Mouse (Mus musculus): ENCODE measurements around the gene Ctcf. TPM values are rescaled to one million over a fixed set of nuclear protein-coding genes. Genes with fewer than 3 reads are reported as not detected.
A peak's percentile ranks its signal among the peaks of the same experiment; 100 is the strongest.

Gene Ctcf
- total RNA-seq, 2 experiments from 2014 or later, result 33.2 to 42.6 TPM

DNA sequence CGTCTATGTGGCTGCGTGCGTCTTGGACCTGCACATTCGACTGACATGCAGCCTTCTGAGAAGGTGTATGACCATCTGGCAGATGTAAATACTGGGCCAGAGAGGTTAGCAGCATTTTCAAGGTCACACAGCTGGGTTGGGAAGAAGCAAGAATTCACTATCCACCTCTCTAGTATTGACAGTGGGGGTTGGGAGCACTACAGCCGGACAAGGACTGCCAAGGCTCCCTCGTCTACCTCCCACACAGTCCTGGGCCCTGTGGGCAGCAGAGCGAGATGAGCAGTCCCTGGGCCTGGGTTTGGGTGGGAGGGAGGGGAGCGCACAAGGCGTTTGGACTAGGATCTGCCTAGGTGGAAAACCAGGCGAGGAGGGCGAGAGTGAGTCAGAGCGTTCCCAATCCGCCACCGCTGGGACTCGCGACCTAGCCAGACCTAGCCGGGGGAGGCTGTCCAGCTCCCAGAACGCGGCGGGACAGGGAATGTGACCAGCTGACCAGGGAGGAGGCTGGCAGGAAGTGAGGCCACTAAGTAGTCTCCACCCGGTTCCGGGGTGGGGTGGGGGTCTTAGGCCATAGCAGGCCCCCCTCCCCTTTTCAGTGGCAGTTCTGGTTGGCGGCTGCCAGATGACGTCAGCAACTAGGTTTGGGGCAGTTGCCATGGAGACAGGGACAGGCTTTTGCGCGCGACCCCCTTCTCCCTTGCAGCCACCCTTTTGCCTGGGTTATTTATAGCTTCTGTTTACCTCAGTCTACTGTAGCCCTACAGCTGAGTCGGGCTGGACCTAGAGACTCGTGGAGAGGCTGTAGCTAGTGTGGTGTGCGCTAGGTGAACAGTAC, 30.0 kb upstream of the Ctcf start:
- no peak for TF ChIP-seq CTCF (IDR thresholded peaks at IDR 0.05)
- DNase-seq, result peak; percentile 91
- Histone ChIP-seq H3K27ac (peak overlapping the region; percentile 98), H3K4me3 (peak overlapping the region; percentile 78)
- intact Hi-C loops (cut with DNase I), result no loop called here

DNA sequence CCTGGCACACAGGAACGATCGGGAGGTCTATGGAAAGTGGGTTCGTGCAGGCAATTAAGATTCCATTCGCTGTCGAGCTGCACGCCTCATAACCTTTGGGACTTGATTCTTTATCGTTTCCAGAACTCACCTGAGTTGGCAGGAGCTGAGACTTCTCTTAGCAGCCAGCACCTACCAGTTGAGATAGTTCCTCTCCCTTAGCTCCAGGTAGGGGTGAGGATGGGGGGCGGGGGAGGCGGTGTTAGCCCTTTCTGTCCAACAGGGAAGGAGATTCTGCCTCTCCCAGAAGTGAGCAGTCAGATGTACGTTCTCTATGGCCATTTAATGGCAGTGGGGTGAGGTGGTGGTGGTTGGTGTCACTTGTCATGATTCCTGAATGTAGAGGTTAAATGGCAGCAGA, 29.3 kb upstream of the Ctcf start:
- peak overlapping the region; percentile 78 for H3K4me3 ChIP-seq
- H3K27ac ChIP-seq, result peak overlapping the region; percentile 98
- TF ChIP-seq CTCF (IDR thresholded peaks at IDR 0.05), result no peak
- intact Hi-C loops (cut with DNase I), result no loop called here
- DNase-seq, result no peak

DNA sequence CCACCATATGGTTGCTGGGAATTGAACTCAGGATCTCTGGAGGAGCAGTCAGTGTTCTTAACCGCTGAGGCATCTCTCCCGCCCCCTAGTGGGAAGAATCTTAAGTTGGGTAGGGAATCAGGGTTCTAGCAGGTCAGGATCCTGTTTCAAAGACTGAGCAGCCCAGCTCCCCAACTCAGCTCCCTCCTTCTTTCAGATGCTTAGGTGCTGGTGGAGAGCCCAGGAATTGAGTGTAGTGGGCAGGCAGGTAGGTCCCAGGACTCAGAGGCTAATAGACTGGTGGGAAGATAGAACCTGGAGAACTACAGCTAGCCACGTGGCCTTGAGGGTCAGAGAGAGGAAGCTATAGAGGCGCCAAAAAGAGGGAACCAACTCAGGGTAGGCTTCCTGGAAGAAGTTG, 28.7 kb upstream of the Ctcf start:
- peak overlapping the region; percentile 98 for H3K27ac ChIP-seq
- TF ChIP-seq CTCF (IDR thresholded peaks at IDR 0.05), result peak; percentile 58
- intact Hi-C loops (cut with DNase I), result no loop called here
- peak overlapping the region; percentile 78 for H3K4me3 ChIP-seq
- no peak for DNase-seq

DNA sequence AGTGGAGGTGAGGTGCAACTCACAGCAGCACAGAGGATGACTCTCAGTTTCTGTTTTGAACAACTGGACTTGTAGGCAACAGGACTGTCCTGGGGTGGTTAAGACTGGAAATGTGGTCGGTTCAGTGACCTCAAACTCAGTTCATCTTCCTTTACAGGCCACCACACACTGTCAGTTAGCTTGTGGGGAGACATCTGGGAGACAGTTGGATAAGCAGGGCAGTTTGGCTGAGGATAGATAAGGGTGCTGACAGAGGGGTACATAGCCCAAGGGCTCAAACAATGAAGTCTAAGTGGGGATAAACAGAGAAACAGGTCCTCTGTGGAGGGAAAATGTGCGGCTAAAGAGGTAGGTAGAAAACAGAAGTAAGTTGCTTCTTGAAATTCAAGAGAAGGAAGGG, 27.0 kb upstream of the Ctcf start:
- Histone ChIP-seq H3K4me3 (no peak overlapping the region), H3K27ac (peak overlapping the region; percentile 46; the same call in 1 of the 2 replicates)
- DNase-seq, result no peak
- TF ChIP-seq CTCF (IDR thresholded peaks at IDR 0.05), result no peak
- intact Hi-C loops (cut with DNase I), result no loop called here

DNA sequence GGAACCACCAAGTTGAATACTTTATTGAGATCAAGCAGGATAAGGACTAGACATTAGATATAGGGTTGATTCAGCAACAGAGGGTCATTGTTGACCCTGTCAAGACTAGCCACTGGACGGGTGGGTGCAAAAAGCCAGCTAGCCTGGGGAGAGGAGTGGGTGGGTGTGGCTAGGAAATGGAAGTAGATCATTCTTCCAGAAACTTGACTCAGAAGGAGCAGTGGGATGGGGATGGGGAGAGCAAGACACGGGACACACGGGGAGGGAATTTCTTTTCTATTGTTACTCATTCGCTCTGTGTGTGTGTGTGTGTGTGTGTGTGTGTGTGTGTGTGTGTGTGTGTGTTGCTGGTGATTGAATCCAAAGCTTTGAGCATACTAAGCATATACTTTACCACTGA, 26.6 kb upstream of the Ctcf start:
- Histone ChIP-seq H3K4me3 (no peak overlapping the region), H3K27ac (peak overlapping the region; percentile 46; the same call in 1 of the 2 replicates)
- DNase-seq, result no peak
- TF ChIP-seq CTCF (IDR thresholded peaks at IDR 0.05), result no peak
- intact Hi-C loops (cut with DNase I), result no loop called here

DNA sequence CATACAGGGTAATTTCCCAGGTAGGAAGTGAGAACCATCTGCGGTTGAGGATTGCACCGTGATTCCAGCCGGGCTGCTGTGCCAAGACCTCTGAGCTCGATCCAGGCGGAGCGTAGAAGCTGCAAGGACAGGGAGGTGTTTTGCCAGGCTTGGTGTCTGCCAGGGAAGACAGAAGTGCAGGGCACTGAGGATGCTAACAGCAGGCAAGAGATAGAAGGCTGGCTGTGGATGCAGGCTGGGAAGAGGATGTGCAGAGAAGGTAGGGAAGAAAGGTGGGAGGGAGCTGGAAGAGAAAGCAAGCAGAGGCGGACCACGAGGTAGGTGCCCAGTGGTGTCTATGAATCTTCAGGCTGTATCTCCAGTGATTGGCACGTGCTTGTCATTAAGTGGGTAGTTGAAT, 24.5 kb upstream of the Ctcf start:
- no peak for TF ChIP-seq CTCF (IDR thresholded peaks at IDR 0.05)
- intact Hi-C loops (cut with DNase I), result no loop called here
- DNase-seq, result peak; percentile 81

DNA sequence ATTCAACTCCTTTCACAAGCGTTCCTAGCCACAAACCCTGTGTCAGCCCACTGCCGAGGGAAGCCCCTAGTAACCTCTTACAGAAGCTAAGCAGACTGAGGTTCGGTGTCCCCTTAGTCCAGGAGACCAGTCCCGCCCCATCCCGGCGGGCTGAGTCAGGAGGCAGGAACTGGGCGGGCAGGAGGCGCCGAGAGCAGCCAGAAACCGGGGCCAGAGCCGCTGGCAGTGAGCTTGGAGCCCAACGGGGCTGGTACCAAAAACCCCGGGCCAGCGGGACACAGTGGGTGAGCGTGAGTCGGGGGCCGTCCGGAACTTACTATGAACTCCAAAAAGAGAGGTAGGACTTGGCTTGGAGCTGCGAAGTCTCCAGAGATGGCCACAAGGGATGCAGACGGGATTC, 23.3 kb upstream of the Ctcf start:
- peak overlapping the region; percentile 84 for H3K27ac ChIP-seq
- peak overlapping the region; percentile 76 for H3K4me3 ChIP-seq
- intact Hi-C loops (cut with DNase I), result no loop called here
- peak; percentile 74 for DNase-seq
- TF ChIP-seq CTCF (IDR thresholded peaks at IDR 0.05), result no peak

More for the DNA sequence above, 24.5 kb upstream of the Ctcf start:
- Histone ChIP-seq H3K4me3 (no peak overlapping the region), H3K27ac (peak overlapping the region; percentile 84; the same call in 1 of the 2 replicates)

DNA sequence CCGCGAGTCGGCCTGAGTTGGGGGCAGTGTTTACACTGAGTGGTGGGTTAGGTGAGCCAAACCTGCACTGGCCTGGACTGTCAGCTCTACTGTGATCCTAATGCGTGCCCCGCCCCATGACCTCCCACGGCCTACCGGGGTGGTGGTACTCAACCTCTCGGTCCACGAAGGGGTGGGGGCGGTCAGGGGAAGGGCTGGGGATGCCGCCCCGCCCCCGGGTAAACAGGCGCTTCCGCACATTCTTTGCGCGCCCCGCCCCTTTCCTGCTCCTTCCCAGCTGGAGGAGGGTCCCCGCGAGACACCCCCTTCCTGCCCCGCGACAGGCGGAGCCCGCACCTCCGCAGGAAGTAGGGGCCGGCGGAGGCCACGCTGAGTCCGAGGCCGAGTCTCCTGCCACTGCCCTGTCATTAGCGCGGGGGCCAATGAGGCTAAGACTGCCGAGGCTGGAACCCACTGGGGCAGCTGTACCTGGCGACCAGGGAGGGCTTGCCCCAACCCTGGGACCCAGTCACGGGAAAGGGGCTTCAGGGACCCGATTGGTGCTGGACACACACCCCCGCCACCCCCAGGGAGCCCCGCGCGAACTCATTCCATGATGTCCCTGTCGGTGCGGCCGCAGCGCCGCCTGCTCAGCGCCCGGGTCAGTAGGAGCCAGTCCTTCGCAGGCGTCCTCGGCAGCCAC, 22.4 kb upstream of the Ctcf start:
- Histone ChIP-seq H3K4me3 (peak overlapping the region; percentile 76), H3K27ac (peak overlapping the region; percentile 84)
- intact Hi-C loops (cut with DNase I), result no loop called here
- DNase-seq, result peak; percentile 81
- no peak for TF ChIP-seq CTCF (IDR thresholded peaks at IDR 0.05)

DNA sequence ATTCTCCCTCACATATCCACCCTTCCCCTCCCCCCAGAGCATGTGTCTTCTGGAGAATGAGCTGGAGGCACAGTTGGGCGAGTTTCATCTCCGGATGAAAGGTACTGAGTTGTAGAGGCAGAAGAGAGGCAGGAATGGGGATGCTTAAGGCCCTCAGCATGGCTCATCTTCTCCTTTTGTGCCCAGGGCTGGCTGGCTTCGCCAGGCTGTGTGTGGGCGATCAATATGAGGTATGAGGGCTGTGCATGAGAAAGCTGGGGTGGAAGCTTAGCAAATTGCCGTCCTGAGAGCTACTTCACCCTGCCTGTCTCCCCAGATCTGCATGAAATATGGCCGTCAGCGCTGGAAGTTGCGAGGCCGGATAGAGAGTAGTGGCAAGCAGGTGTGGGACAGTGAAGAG, 20.4 kb upstream of the Ctcf start:
- no peak for DNase-seq
- Histone ChIP-seq H3K27ac (no peak overlapping the region), H3K4me3 (no peak overlapping the region)
- no peak for TF ChIP-seq CTCF (IDR thresholded peaks at IDR 0.05)
- intact Hi-C loops (cut with DNase I), result no loop called here

DNA sequence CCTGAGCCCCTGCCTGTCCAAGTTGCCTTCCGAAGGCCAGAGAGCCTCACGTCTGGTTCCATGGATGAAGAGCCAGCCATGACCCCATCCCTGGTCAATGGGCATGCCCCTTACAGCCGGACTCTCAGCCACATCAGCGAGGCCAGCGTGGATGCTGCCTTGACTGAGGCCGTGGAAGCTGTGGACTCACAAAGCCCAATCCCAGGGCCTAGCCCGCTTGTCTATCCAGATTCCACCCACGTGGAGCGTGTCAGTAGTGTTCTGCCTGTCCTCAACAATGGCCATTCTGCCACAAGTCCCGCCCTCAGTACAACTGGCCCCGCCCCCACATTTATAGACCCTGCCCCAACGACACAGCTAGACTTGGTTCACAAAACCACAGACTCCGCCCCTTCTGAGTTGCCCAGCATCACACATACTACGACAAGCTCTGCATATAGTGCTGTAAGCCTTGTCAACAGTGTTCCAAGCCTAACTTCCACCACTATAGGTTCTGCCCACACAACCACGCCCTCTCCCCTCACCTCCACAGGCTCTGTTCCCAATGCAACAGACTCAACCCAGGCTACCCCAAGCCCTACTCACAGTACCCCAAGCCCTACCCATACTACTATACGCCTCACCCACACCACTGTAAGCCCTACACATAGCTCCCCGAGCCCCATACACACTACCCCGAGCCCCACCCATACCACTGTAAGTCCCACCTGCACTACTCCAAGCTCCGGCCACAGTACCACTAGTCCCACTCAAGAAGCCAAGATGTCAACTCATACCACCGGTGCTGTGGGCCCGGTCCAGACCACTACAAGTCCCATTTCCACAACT, 18.7 kb upstream of the Ctcf start:
- TF ChIP-seq CTCF (IDR thresholded peaks at IDR 0.05), result no peak
- DNase-seq, result no peak
- H3K4me3 ChIP-seq, result no peak overlapping the region
- intact Hi-C loops (cut with DNase I), result no loop called here
- no peak overlapping the region for H3K27ac ChIP-seq

DNA sequence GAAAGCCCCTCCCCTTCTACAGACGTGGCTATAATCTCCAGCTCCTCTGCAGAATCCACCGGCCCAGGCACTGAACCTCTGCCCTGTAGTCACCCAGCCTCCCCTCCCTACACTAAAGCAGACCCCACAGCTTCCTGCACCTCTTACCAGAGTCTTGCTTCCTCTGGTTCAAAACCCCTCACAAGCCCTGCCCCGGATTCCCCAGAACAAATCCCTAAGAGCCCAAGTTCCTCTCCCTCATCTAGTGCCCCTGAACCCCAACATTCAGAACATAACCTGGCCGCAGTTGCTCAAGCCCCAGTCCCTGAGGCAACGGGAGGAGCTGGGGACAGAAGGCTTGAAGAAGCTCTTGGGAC, 18.1 kb upstream of the Ctcf start:
- Histone ChIP-seq H3K4me3 (no peak overlapping the region), H3K27ac (no peak overlapping the region)
- intact Hi-C loops (cut with DNase I), result no loop called here
- DNase-seq, result no peak
- TF ChIP-seq CTCF (IDR thresholded peaks at IDR 0.05), result no peak

DNA sequence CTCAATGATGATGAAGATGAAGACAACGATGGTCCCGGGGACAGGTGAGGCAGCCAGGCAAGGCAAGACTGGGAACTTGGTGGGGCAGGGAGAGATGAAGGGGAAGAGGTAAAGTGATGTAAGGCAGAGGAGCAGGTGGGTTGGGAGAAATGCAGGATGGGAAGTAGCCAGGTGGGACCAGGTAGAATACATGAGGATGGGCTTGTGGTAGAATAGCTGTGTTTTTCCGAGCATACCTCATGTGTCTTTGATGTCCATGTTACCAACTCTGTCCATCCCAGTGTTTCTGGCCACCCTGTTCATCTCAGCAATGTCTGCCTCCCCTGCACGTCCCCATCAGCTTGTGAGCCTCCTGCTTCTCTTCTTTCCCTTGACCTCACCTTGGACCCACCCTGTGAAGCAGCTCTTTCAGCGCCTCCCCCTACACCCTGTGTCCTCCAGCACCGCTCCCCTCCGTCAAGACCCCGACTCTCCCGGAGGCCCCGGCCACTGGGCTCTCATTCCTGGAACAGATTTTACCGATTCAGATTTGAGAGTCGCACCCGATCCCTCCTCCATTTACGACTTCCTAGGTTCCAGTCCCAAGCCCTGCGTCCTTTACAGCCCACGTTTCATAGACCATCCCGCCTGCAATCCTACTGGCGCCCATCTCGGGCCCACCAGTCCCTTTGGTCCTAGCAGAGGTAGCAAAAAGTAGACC, 17.3 kb upstream of the Ctcf start:
- H3K4me3 ChIP-seq, result no peak overlapping the region
- DNase-seq, result no peak
- TF ChIP-seq CTCF (IDR thresholded peaks at IDR 0.05), result no peak
- no peak overlapping the region for H3K27ac ChIP-seq
- intact Hi-C loops (cut with DNase I), result no loop called here
